Mouse (Mus musculus) heart, embryonic 14.5 days (tissue): ENCODE measurements around the gene Prkcd. TPM values are rescaled to one million over a fixed set of nuclear protein-coding genes. Genes with fewer than 3 reads are reported as not detected.

ENCODE experiments used
- ATAC-seq: fragments of 200-750 bp; cut with Nextera tagmentation; 2 replicates; pipeline ENCODE4 v1.8.0; 2017; ENCODE audit warnings: low read depth, moderate TSS enrichment; ENCODE audit not compliant: insufficient number of reproducible peaks, insufficient read depth, low FRiP score
- H3K27ac ChIP-seq, 2 experiments: fragments of 200-500 bp in 1 of 2; fragments of 300-500 bp in 1 of 2; sonication (generic) in 1 of 2; replicated peaks in 1 of 2; 2 replicates each; pipeline ENCODE4 v1.5.1; 2012 to 2014; ENCODE audit warnings: low read depth in 2 of 2, low read length in 2 of 2, control low read depth in 1 of 2, mild to moderate bottlenecking in 1 of 2, mixed read lengths in 1 of 2; ENCODE audit not compliant: control insufficient read depth in 1 of 2, insufficient read depth in 1 of 2
- H3K27me3 ChIP-seq: fragments of 300-500 bp; sonication (generic); 2 replicates; pipeline ENCODE4 v1.6.1; 2014; ENCODE audit warnings: mild to moderate bottlenecking, low read length, control low read depth; ENCODE audit not compliant: control insufficient read depth, insufficient read depth
- H3K36me3 ChIP-seq: fragments of 300-500 bp; sonication (generic); 2 replicates; pipeline ENCODE4 v1.6.1; 2014; ENCODE audit warnings: mild to moderate bottlenecking, control low read depth, low read length, mixed read lengths; ENCODE audit not compliant: control insufficient read depth, insufficient read depth
- H3K4me1 ChIP-seq, 2 experiments: fragments of 200-500 bp in 1 of 2; fragments of 300-500 bp in 1 of 2; sonication (generic) in 1 of 2; 2 replicates each; pipeline ENCODE4 v1.6.1; 2012 to 2014; ENCODE audit warnings: low read length in 2 of 2, control low read depth in 1 of 2, mixed read lengths in 1 of 2; ENCODE audit not compliant: control insufficient read depth in 2 of 2, insufficient read depth in 2 of 2
- H3K4me2 ChIP-seq: fragments of 300-500 bp; sonication (generic); 2 replicates; pipeline ENCODE4 v1.6.1; 2014; ENCODE audit warnings: mild to moderate bottlenecking, low read length
- H3K4me3 ChIP-seq, 2 experiments: fragments of 200-500 bp in 1 of 2; fragments of 300-500 bp in 1 of 2; sonication (generic) in 1 of 2; 2 replicates each; pipeline ENCODE4 v1.5.1; 2012 to 2014; ENCODE audit warnings: low read length in 2 of 2, mild to moderate bottlenecking in 2 of 2, control low read depth in 1 of 2, low read depth in 1 of 2, moderate library complexity in 1 of 2; ENCODE audit not compliant: control insufficient read depth in 1 of 2, insufficient read depth in 1 of 2
- H3K9ac ChIP-seq: fragments of 300-500 bp; sonication (generic); 2 replicates; pipeline ENCODE4 v1.6.1; 2014; ENCODE audit warnings: mild to moderate bottlenecking, low read length
- H3K9me3 ChIP-seq: fragments of 300-500 bp; sonication (generic); 2 replicates; pipeline ENCODE4 v1.6.1; 2016; ENCODE audit warnings: low read length, control low read depth; ENCODE audit not compliant: control insufficient read depth
- WGBS: fragments of 180-500 bp; shearing (Covaris S2); extraction: QIAGEN DNeasy Blood & Tissue Kit; methylation state at CpG from one replicate; pipeline ENCODE4 v1.1.7; 2014; 5-methylcytosine and 5-hydroxymethylcytosine counted together
- polyA plus RNA-seq: library from polyadenylated mRNA; unstranded; fragments of >200 nt; fragmentation: Nextera tagmentation; extraction: Ambion mirVana; gene quantifications from 2 replicates; pipeline ENCODE4 v1.2.1, GENCODE M21; 2014

Prkcd gene
- polyA plus RNA-seq, 1 experiment from 2014 or later: 38.6 TPM

DNA sequence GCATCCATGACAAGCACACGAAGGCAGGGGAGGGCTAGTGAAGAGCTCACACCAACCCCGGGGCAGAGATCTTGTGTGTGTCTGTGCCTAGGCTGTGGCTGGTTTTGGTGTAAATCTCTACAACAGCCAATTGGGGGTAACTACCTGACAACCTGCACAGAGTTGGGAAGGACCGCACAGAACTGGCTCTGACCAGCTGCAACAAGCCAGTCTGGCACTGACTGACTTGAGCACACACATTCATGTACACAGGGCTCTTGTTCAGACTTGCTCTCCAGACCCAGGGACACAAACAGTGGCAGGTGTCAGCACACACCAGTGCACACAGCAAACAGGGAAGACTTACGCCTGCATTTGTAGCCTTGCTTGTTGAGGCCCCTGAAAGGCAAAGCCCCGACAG, 19.2 kb downstream of the Prkcd start:
- WGBS: 88% methylated on average over 5 of the region's 5 CpGs
- peaks cover 55% of the 10 kb centered on the region for H3K36me3 ChIP-seq

DNA sequence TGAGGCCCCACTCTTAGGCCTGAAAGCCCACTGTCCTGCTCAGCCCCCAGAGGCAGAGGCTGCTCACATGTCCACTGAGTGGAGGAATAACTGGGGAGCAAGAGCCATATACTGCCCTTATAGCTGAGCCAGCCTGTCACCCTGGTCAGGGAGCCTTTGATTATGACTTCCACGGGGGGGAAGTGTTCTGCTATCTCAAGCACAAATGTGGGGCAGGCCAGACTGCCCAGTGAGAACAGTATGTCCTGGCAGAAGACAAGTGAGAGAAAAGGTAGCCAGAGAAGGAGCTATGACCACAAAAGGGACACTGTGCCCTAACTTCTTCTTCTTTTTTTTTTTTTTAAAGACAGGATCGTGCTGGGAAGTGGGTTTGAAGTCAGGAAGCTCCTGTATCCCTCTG, 28.9 kb downstream of the Prkcd start:
- 53% methylated on average over 2 of the region's 2 CpGs for WGBS
- Histone ChIP-seq H3K9ac (no peak overlapping the region), H3K4me2 (no peak overlapping the region), H3K36me3 (peaks cover 52% of the 10 kb centered on the region), H3K9me3 (no peaks in the 10 kb centered on the region), H3K4me3 (no peak overlapping the region), H3K4me1 (peaks cover 25 to 30% of the 10 kb centered on the region in 2 experiments), H3K27ac (no peak overlapping the region), H3K27me3 (no peaks in the 10 kb centered on the region)
- no peak for ATAC-seq

More for the DNA sequence above, 19.2 kb downstream of the Prkcd start:
- Histone ChIP-seq H3K9me3 (no peaks in the 10 kb centered on the region), H3K27ac (no peak overlapping the region), H3K27me3 (no peaks in the 10 kb centered on the region), H3K4me1 (peaks cover 3 to 9% of the 10 kb centered on the region in 2 experiments; a peak in 2 of 4 replicates), H3K9ac (no peak overlapping the region), H3K4me2 (no peak overlapping the region), H3K4me3 (no peak overlapping the region)
- no peak for ATAC-seq

DNA sequence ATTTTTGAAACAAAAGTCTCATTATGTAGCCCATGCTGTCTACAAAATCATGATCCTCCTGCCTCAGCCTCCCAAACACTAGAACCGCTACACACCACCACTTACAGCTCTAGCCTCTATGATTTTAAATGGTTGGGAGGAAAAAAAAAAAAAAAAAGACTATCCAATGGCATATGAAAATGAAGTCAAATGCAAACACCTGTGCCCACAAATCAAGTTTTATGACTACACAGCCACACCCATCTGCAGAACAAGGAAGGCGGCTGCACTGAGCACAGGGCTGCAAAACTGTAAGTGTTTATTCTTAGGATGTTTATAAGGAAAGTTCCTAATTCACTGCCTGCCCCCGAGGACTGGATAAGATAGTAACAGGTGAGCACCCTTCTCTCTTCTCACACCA, 29.6 kb downstream of the Prkcd start:
- no peak overlapping the region for H3K4me3 ChIP-seq
- no peak overlapping the region for H3K27ac ChIP-seq
- H3K27me3 ChIP-seq: no peaks in the 10 kb centered on the region
- H3K4me2 ChIP-seq: no peak overlapping the region
- peaks cover 28 to 36% of the 10 kb centered on the region in 2 experiments for H3K4me1 ChIP-seq
- no peak for ATAC-seq
- WGBS: 82% methylated on average over 3 of the region's 3 CpGs
- no peaks in the 10 kb centered on the region for H3K9me3 ChIP-seq
- H3K36me3 ChIP-seq: peaks cover 44% of the 10 kb centered on the region
- H3K9ac ChIP-seq: no peak overlapping the region

DNA sequence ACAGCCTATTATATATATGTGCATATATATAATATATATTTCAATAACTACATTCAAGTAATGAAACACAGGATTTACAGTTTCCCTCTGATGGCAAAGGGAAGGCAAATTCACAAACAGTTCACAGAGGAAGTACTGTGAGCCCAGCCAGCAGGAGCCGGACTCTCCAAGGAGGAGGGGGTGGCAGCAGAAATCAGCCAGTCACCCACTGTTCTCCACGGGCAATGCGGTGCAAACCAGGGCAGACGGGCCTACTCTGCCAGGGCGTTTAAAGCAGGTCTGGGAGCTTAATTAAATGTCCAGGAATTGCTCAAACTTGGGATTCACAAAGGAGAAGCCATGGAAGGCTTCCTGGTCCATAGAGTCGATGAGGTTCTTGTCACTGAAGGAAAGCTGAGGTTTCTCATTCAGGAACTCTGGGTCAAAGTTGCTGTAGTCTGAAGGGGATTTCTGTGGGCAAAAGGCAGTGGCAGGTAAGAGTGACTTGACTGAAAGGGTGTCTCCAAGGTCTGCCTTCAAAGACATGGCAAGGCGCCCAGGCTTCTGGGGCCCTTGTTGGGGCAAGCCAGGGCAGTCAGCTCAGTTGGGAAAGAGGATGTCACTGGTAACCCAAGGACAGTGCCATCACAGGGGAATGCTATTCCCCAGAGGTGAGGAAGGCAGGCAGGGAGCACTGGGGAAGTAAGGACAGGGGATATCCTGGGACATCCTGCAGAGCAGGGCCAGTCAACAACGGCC, 30.3 kb downstream of the Prkcd start:
- H3K27me3 ChIP-seq: no peaks in the 10 kb centered on the region
- no peak for ATAC-seq
- peaks cover 38% of the 10 kb centered on the region for H3K36me3 ChIP-seq
- no peaks in the 10 kb centered on the region for H3K9me3 ChIP-seq
- H3K9ac ChIP-seq: no peak overlapping the region
- H3K27ac ChIP-seq: no peak overlapping the region
- 88% methylated on average over 8 of the region's 8 CpGs for WGBS
- peaks cover 28 to 36% of the 10 kb centered on the region in 2 experiments for H3K4me1 ChIP-seq
- H3K4me3 ChIP-seq: no peak overlapping the region
- H3K4me2 ChIP-seq: no peak overlapping the region

DNA sequence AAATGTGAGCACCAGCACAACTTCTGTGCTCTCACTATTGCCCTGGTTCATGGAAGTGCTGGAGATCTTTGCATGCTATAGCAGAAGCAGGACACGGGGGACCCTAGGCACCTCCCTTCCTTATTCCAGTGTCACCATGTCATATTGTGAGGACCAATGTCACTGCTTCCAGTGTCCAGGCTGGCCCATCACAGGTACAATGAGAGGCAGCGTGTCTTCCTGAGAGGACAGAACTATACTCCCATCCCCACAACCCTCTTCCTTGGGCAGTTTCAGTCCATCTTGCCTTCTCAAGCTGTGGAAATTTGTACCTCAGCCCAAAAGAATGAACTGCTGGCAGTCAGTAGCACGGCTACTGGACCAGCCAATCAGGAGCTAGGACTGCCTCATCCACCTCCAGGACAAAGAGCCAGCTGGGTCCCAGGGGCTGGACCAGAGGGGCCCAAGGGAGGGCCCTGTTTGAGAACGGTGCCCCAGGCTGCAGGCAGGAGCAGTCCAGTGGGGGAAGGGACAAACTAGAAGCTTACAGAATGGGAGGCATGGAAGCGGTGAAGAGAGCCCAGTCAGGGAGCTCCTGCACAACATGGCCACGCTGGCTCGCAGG, 31.8 kb downstream of the Prkcd start:
- Histone ChIP-seq H3K36me3 (peaks cover 22% of the 10 kb centered on the region), H3K27ac (peak overlapping the region; percentile 77 to 94), H3K9me3 (no peaks in the 10 kb centered on the region), H3K4me2 (peak overlapping the region; percentile 29), H3K4me3 (no peak overlapping the region), H3K9ac (peak overlapping the region; percentile 42), H3K27me3 (no peaks in the 10 kb centered on the region), H3K4me1 (peaks cover 28 to 36% of the 10 kb centered on the region in 2 experiments)
- 37% methylated on average over 7 of the region's 7 CpGs for WGBS
- peak; percentile 73 for ATAC-seq

DNA sequence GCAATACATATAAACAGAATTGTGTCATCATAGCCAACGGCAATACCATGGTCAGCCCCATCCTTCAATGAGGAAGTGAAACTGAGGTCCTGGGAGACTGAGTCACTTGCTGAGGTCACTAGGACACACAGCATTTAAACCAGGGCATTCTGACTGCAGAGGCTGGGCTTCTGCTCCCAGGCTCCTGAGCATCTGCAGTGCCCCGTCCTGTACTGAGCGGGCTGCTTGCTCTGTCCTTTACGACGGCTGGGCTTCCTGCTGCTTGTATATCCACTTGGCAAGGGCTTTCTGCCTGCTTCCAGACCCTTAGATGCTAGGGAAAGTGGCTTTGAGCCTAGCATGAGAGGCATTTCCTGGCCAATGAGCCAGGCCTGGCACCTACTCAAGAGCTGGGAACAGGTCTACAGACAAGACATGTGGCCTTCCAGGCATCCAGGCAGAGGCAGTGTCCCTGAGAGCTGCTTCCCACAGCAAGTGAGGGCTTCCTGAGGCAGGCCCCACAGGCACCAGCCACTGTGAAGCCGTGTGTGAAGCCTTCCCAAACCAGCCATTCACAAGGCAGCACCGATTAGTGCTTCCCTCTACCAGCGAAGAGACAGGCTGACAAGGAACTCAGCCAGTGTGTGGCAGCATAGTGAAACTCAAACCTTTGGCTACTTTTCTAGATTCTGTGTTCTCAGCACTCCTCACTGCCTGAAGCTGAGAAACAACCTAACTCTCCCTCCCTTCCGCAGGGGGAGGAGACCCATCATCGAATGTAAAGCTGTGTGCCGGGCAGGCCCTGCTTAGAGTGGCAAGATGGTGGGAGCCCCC, 32.5 kb downstream of the Prkcd start:
- ATAC-seq: peak; percentile 62
- Histone ChIP-seq H3K9ac (peak overlapping the region; percentile 42), H3K4me3 (no peak overlapping the region), H3K9me3 (no peaks in the 10 kb centered on the region), H3K27ac (peak overlapping the region; percentile 77 to 94), H3K4me1 (peaks cover 28 to 36% of the 10 kb centered on the region in 2 experiments), H3K36me3 (peaks cover 15% of the 10 kb centered on the region), H3K4me2 (peak overlapping the region; percentile 29), H3K27me3 (no peaks in the 10 kb centered on the region)
- 33% methylated on average over 11 of the region's 11 CpGs for WGBS

DNA sequence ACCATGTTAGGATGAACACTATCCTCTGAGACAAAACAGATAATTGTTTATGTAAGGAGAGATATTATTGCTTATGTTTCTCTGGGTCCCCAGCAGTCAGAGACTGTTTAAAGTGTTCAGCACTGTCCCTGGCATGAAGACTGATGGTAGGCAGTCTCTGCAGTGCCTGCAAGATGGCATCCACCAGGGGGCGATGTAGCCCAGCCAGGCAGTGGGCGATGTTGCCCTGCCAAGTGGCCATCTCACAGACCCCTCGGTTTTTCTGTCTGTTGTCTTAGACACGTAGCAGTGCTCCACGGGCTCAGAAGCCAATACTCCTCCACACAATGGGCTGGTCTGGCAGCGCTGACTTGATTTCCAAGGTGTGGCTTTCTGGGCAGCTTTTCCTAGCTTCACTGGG, 34.6 kb downstream of the Prkcd start:
- no peak overlapping the region for H3K27ac ChIP-seq
- H3K9me3 ChIP-seq: no peaks in the 10 kb centered on the region
- H3K36me3 ChIP-seq: peaks cover 6% of the 10 kb centered on the region; the same call in 1 of the 2 replicates
- peaks cover 36 to 48% of the 10 kb centered on the region in 2 experiments for H3K4me1 ChIP-seq
- H3K27me3 ChIP-seq: no peaks in the 10 kb centered on the region
- no peak for ATAC-seq
- H3K9ac ChIP-seq: no peak overlapping the region
- peak overlapping the region; percentile 45 for H3K4me2 ChIP-seq
- WGBS: 11% methylated on average over 6 of the region's 6 CpGs
- no peak overlapping the region for H3K4me3 ChIP-seq
